Mouse (Mus musculus) megakaryocyte, embryonic 14.5 days (primary cell): ENCODE results near the gene Fam92b.

ENCODE experiments used
- FLI1 ChIP-seq: IDR thresholded peaks from 2 replicates; pipeline ENCODE4 v1.6.1; 2012; ENCODE audit warnings: low read length, inconsistent platforms, mixed read lengths
- GATA1 ChIP-seq: IDR thresholded peaks from 3 replicates; pipeline ENCODE4 v1.6.1; 2012; ENCODE audit warnings: mixed read lengths, low read length, inconsistent platforms, borderline replicate concordance

DNA sequence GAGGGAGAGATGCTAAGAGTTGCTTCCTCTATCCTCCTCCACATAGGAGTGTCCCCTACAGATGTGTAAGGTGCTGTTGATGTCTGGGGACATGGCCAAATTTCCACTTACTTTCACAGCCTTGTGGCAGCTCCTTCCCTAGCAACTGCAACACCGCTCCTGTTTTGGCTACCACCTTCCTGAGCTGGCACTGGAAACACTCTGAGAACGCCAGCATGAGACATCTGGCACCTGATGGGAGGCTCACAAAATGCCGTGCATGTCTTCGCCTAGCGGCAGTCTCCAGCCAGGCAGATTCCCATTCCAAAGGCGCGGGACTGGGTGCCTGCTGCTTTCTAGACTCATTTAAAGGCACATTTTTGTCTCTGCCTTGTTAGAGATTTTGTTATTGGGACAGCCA is 40.6 kb downstream of the Fam92b start:
- TF ChIP-seq FLI1 (no peak), GATA1 (no peak)
